Comparison of ENCODE assay signal across 8 mouse cellular contexts in genomic region chr2:30495909-30496861, GRCm38 (mm10). TPM values are rescaled to one million over a fixed set of nuclear protein-coding genes. Genes with fewer than 3 reads are reported as not detected.
DNase-seq lines count a peak whose midpoint lies in the region; ATAC-seq lines count a peak whose summit lies in the region.

No protein-coding gene starts in this region.

- DNase-seq in embryo, embryonic 10.5 days (ENCODE audit: low spot score): peak; percentile 86
- DNase-seq in heart, adult 11 months: peak; percentile 97
- DNase-seq in left cerebral cortex, postnatal 36 days (ENCODE audit: low spot score in 2 of 2): peak; percentile 59
- DNase-seq in right cerebral cortex, postnatal 25 days: peak; percentile 64

- H3K9ac ChIP-seq in intestine, embryonic 16.5 days (ENCODE audit: low read depth, low read length): peak overlapping the region; percentile 46

- H3K4me2 ChIP-seq in intestine, embryonic 16.5 days (ENCODE audit: low read depth, low read length): peak overlapping the region; percentile 63

- peak; percentile 82 for ATAC-seq in activated CD4-positive, CD25-positive, alpha-beta regulatory T cell, adult 4 months
- ATAC-seq in intestine, embryonic 16.5 days: peak; percentile 97
- ATAC-seq in megakaryocyte-erythroid progenitor cell, adult 5-6 weeks (replicated peaks; ENCODE audit: low FRiP score, low TSS enrichment, poor library complexity, severe bottlenecking): peak; percentile 82
- no peak for ATAC-seq in erythroid progenitor cell, adult 5-6 weeks (replicated peaks; ENCODE audit: low FRiP score, poor library complexity, severe bottlenecking)

- peak overlapping the region; percentile 39 for H3K4me3 ChIP-seq in intestine, embryonic 16.5 days (ENCODE audit: low read length)

- H3K27ac ChIP-seq in intestine, embryonic 16.5 days (ENCODE audit: low read length): no peak overlapping the region

- peaks cover 6% of the 10 kb centered on the region for H3K4me1 ChIP-seq in intestine, embryonic 16.5 days (ENCODE audit: control insufficient read depth, insufficient read depth, low read length)

- H3K27me3 ChIP-seq in intestine, embryonic 16.5 days (replicated peaks; ENCODE audit: control insufficient read depth, insufficient read depth, low read length): no peaks in the 10 kb centered on the region

- no peaks in the 10 kb centered on the region for H3K9me3 ChIP-seq in intestine, embryonic 16.5 days (ENCODE audit: control insufficient read depth, low read length)

- 27% methylated on average over 22 of the region's 22 CpGs for WGBS in intestine, embryonic 16.5 days

- H3K36me3 ChIP-seq in intestine, embryonic 16.5 days (ENCODE audit: control insufficient read depth, insufficient read depth, low read length): no peaks in the 10 kb centered on the region

- intact Hi-C loops in left cerebral cortex, postnatal 36 days (cut with DNase I): no loop called here

RNA-seq across cellular contexts. Expression of gene Ier5l, which starts 22.2 kb away (rescaled TPM):
- polyA plus RNA-seq in activated CD4-positive, CD25-positive, alpha-beta regulatory T cell, adult 4 months (2017; shearing (Covaris generic)): under 1 TPM in 1 of 2 experiments, not detected in 1; 0.16 TPM
- polyA plus RNA-seq in intestine, embryonic 16.5 days (2015; fragmentation: Nextera tagmentation; extraction: Ambion mirVana): 0.61 and 0.75 TPM in 2 replicates
- total RNA-seq in left cerebral cortex, postnatal 36 days (2021): 10 to 100 TPM; 17.9 to 21.3 TPM
- not detected in 2 replicates for total RNA-seq in megakaryocyte-erythroid progenitor cell, adult 5-6 weeks (2014; fragmentation: Nextera tagmentation)
- 0.56 TPM in 1 of 2 replicates, not detected in the other for total RNA-seq in megakaryocyte-erythroid progenitor cell, adult 5-6 weeks (2017)
- total RNA-seq in erythroid progenitor cell, adult 5-6 weeks (2015; ENCODE audit: low replicate concordance): not detected in 2 replicates
- 0.51 TPM in 1 of 2 replicates, not detected in the other for total RNA-seq in erythroid progenitor cell, adult 5-6 weeks (2017; ENCODE audit: low replicate concordance)

Comparison
In these comparisons a context has a peak if more than half of its experiments do, and no peak if none do; other contexts are left out.
1. RNA of gene Ier5l, which starts 22.2 kb away (total RNA-seq): 17.9 to 21.3 TPM in left cerebral cortex, postnatal 36 days; 0.56 TPM in megakaryocyte-erythroid progenitor cell, adult 5-6 weeks and 0.51 TPM in erythroid progenitor cell, adult 5-6 weeks; every median in the first group is over 10 times any median in the second.
2. Peak in every context shown above with its lines, with median percentiles within 50 percentile points of each other: DNase-seq.